Mouse (Mus musculus) olfactory bulb, adult 2 months (tissue): ENCODE results near the gene Osbpl7.

Source experiments
- CTCF ChIP-seq: fragments of 200-500 bp; IDR thresholded peaks from 2 replicates; pipeline ENCODE4 v1.5.1; 2012; ENCODE audit warnings: low read depth, mild to moderate bottlenecking, low read length, moderate library complexity; ENCODE audit not compliant: insufficient read depth
- POLR2A ChIP-seq: fragments of 200-500 bp; IDR thresholded peaks from 2 replicates; pipeline ENCODE4 v1.6.1; 2012; ENCODE audit warnings: mild to moderate bottlenecking, low read depth, low read length, moderate library complexity; ENCODE audit not compliant: insufficient read depth

GRCm38 (mm10) chr11:97050944-97051586, 637 bp downstream of the Osbpl7 start:
- TF ChIP-seq CTCF (no peak), POLR2A (no peak)
